Mouse (Mus musculus): ENCODE measurements at regions not wholly inside any gene's neighbourhood (a gene's known extent, or its start where the extent isn't known, plus 50 kb on each side); places are given as distances from the start of the nearest gene placed in this dataset.

- TF ChIP-seq CTCF (IDR thresholded peaks at IDR 0.05; ENCODE audit: control insufficient read depth, insufficient read depth, insufficient read length) (no peak), MYOD1 (IDR thresholded peaks at IDR 0.05; ENCODE audit: control insufficient read depth, insufficient read length, low read depth) (peak; percentile 57), MYOG (IDR thresholded peaks at IDR 0.05; ENCODE audit: control insufficient read depth, extremely low read depth, insufficient read length) (no peak), CEBPB (IDR thresholded peaks at IDR 0.05; ENCODE audit: low read depth) (no peak), FOSL1 (IDR thresholded peaks at IDR 0.05; ENCODE audit: insufficient read depth, low read length, poor library complexity, severe bottlenecking) (no peak)
Measured at GRCm38 (mm10) chr17:62384053-62384452, 497.1 kb downstream of the Efna5 start.
